Mouse (Mus musculus) spleen, adult 18-20 months (tissue): ENCODE measurements at regions not wholly inside any gene's neighbourhood (a gene's known extent, or its start where the extent isn't known, plus 50 kb on each side); places are given as distances from the start of the nearest gene placed in this dataset.

Source experiments
- DNase-seq, 2 experiments: peaks; one replicate each; pipeline ENCODE4 v3.0.0; 2022; ENCODE audit warnings: mixed read lengths in 2 of 2

- no peak for DNase-seq
Measured at GRCm38 (mm10) chr3:137105930-137106329, 234.9 kb upstream of the Emcn start.

GRCm38 (mm10) chr3:137108197-137108596 lies 232.7 kb upstream of the Emcn start:
- no peak for DNase-seq

- DNase-seq: no peak
Measured at GRCm38 (mm10) chr3:137109786-137110185, 231.1 kb upstream of the Emcn start.

- DNase-seq: no peak
Measured at GRCm38 (mm10) chr3:137110485-137110884, 230.4 kb upstream of the Emcn start.

- DNase-seq: no peak
Measured at GRCm38 (mm10) chr3:137129967-137130366, 210.9 kb upstream of the Emcn start.

GRCm38 (mm10) chr3:137142041-137142440 lies 198.8 kb upstream of the Emcn start:
- DNase-seq: no peak

- no peak for DNase-seq
Measured at GRCm38 (mm10) chr3:137146062-137146461, 194.8 kb upstream of the Emcn start.

- no peak for DNase-seq
Measured at GRCm38 (mm10) chr3:137147405-137147804, 193.5 kb upstream of the Emcn start.

- no peak for DNase-seq
Measured at GRCm38 (mm10) chr3:137150414-137151010, 190.4 kb upstream of the Emcn start.

GRCm38 (mm10) chr3:137151431-137151830 lies 189.4 kb upstream of the Emcn start:
- DNase-seq: no peak

- no peak for DNase-seq
Measured at GRCm38 (mm10) chr3:137153234-137153633, 187.6 kb upstream of the Emcn start.

GRCm38 (mm10) chr3:137154200-137155042 lies 186.4 kb upstream of the Emcn start:
- DNase-seq: no peak

- no peak for DNase-seq
Measured at GRCm38 (mm10) chr3:137155043-137155404, 185.8 kb upstream of the Emcn start.

GRCm38 (mm10) chr3:137156250-137156975 lies 184.5 kb upstream of the Emcn start:
- DNase-seq: no peak

GRCm38 (mm10) chr3:137189035-137189434 lies 151.8 kb upstream of the Emcn start:
- DNase-seq: no peak

- DNase-seq: no peak
Measured at GRCm38 (mm10) chr3:137190489-137190888, 150.4 kb upstream of the Emcn start.

GRCm38 (mm10) chr3:137191009-137191408 lies 149.9 kb upstream of the Emcn start:
- no peak for DNase-seq

GRCm38 (mm10) chr3:137193873-137194272 lies 147.0 kb upstream of the Emcn start:
- DNase-seq: no peak

- no peak for DNase-seq
Measured at GRCm38 (mm10) chr3:137211667-137212066, 129.2 kb upstream of the Emcn start.

GRCm38 (mm10) chr3:137216036-137216435 lies 124.8 kb upstream of the Emcn start:
- DNase-seq: no peak

- DNase-seq: no peak
Measured at GRCm38 (mm10) chr3:137217245-137217644, 123.6 kb upstream of the Emcn start.

- DNase-seq: no peak
Measured at GRCm38 (mm10) chr3:137217926-137218325, 122.9 kb upstream of the Emcn start.

- DNase-seq: no peak
Measured at GRCm38 (mm10) chr3:137226151-137226550, 114.7 kb upstream of the Emcn start.
